Comparison of ENCODE assay signal across 9 mouse cellular contexts in the genomic region with DNA sequence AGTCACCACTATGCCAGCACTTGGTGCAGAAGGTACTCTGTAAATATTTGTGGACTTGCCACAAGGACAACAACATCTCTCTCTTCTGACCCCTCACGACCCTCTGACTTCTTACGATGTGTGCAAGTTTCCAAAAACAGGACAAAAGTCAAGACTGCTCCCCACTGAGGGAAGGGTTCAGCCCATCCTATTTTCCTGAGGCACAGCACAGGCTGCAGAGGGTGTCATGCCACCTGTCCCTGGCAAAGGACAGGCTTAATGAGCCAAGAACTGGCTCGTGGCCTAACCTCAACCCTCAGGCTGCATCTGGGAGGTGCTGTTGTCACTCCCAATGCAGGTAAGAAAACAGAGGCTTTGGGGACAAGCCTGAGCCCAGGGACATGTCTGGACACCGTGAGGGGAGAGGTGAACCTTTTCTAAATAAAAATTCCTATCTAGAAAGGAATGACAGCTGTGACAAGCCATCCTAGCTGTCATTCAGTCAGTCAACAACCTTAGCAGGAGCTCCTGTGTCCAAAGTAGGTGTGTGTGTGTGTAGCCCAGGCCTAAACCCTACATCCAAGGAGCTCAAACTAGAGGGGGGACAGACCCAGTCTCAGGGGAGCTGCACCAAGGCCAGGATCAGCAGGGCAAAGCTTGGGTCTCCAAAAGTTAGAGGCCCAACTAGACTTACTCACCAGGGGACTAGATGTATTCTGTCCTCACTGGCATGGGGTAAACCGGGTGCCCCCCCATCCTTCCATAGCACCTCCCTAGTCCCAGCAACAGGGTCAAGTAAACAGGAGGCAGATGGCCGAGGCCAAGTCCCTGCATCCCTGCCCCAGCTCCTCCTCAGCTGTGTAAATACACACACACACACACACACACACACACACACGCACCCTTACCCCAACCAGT. TPM values are rescaled to one million over a fixed set of nuclear protein-coding genes. Genes with fewer than 3 reads are reported as not detected.
A peak's percentile ranks its signal among the peaks of the same experiment; 100 is the strongest.
DNase-seq lines count a peak whose midpoint lies in the region; ATAC-seq and TF ChIP-seq lines count a peak whose summit lies in the region.
"Had no signal": no experiment of that assay in that cellular context is flagged by ENCODE, and none has a peak within 500 bp of the region (broad histone marks: within the 10 kb centered on the region; RNA-seq: fewer than 3 reads in every experiment).

No protein-coding gene starts in this region.

- no peak for TF ChIP-seq EP300 in lung, postnatal 0 days (IDR thresholded peaks at IDR 0.05)

- peak; percentile 23 to 62 for DNase-seq in kidney, postnatal 25 days
- no peak for DNase-seq in kidney, adult 11 months
- DNase-seq in cerebellum, adult 8-10 months = peak; percentile 75
- DNase-seq in lung, postnatal 0 days (ENCODE audit: low spot score) = peak; percentile 19
- DNase-seq in layer of hippocampus, postnatal 14 days (ENCODE audit: low spot score in 2 of 2) = no peak
- DNase-seq in left cerebral cortex, adult 2 months (ENCODE audit: extremely low spot score in 1 of 2, low spot score in 2 of 2) = no peak
- DNase-seq: thymus, adult 2 months had no signal

- no peaks in the 10 kb centered on the region for H3K27me3 ChIP-seq in heart, embryonic 13.5 days (replicated peaks)
- H3K27me3 ChIP-seq in lung, postnatal 0 days (replicated peaks; ENCODE audit: insufficient read depth, low read length) = no peaks in the 10 kb centered on the region
- H3K27me3 ChIP-seq: Patski had no signal

- TF ChIP-seq CTCF in lung, postnatal 0 days (IDR thresholded peaks at IDR 0.05) = no peak
- no peak for TF ChIP-seq CTCF in left cerebral cortex, adult 2 months (IDR thresholded peaks at IDR 0.05)

- H3K9ac ChIP-seq in heart, embryonic 13.5 days = peak overlapping the region; percentile 90
- H3K9ac ChIP-seq in lung, postnatal 0 days (replicated peaks; ENCODE audit: low read depth) = no peak overlapping the region

- peak overlapping the region; percentile 54; the same call in 1 of the 2 replicates for H3K27ac ChIP-seq in heart, embryonic 13.5 days (replicated peaks)
- H3K27ac ChIP-seq in lung, postnatal 0 days (ENCODE audit: low read length) = peak overlapping the region; percentile 82
- no peak overlapping the region for H3K27ac ChIP-seq in left cerebral cortex, adult 2 months

- peaks cover 4% of the 10 kb centered on the region; the same call in 1 of the 2 replicates for H3K36me3 ChIP-seq in heart, embryonic 13.5 days
- no peaks in the 10 kb centered on the region for H3K36me3 ChIP-seq in lung, postnatal 0 days (ENCODE audit: insufficient read depth, low read length)

- no peaks in the 10 kb centered on the region for H3K9me3 ChIP-seq in heart, embryonic 13.5 days
- H3K9me3 ChIP-seq in lung, postnatal 0 days (ENCODE audit: low read length) = no peaks in the 10 kb centered on the region

- H3K4me3 ChIP-seq in heart, embryonic 13.5 days = peak overlapping the region; percentile 30
- H3K4me3 ChIP-seq in lung, postnatal 0 days (ENCODE audit: low read depth, low read length) = no peak overlapping the region; the same call in 1 of the 2 replicates
- H3K4me3 ChIP-seq in left cerebral cortex, adult 2 months = no peak overlapping the region

- peak overlapping the region; percentile 91 for H3K4me2 ChIP-seq in heart, embryonic 13.5 days
- H3K4me2 ChIP-seq in lung, postnatal 0 days (replicated peaks; ENCODE audit: low read depth, low read length) = peak overlapping the region; percentile 81

- ATAC-seq in heart, embryonic 13.5 days (ENCODE audit: extremely low read depth, insufficient number of reproducible peaks, low FRiP score, low TSS enrichment) = no peak
- ATAC-seq in lung, postnatal 0 days = no peak
- ATAC-seq: Patski had no signal

- H3K4me1 ChIP-seq in heart, embryonic 13.5 days = peaks cover 63% of the 10 kb centered on the region
- H3K4me1 ChIP-seq in lung, postnatal 0 days (ENCODE audit: insufficient read depth, low read depth, low read length) = peaks cover 37% of the 10 kb centered on the region

- intact Hi-C loops in left cerebral cortex, adult 2 months (cut with DNase I) = no loop called here

- WGBS in heart, embryonic 13.5 days = 78% methylated on average over 7 of the region's 7 CpGs
- WGBS in lung, postnatal 0 days = 54% methylated on average over 7 of the region's 7 CpGs

RNA-seq across cellular contexts. Expression of a gene that starts 3.3 kb away (rescaled TPM):
- polyA plus RNA-seq in heart, embryonic 13.5 days (2015; fragmentation: Nextera tagmentation; extraction: Ambion mirVana) = 127 and 137 TPM in 2 replicates
- polyA plus RNA-seq in lung, postnatal 0 days (2015; fragmentation: Nextera tagmentation; extraction: Ambion mirVana) = 170 and 183 TPM in 2 replicates
- 10 to 100 TPM; 80.9 to 89.8 TPM for total RNA-seq in layer of hippocampus, postnatal 14 days (2021)
- 10 to 100 TPM; 58.4 to 63.1 TPM for total RNA-seq in left cerebral cortex, adult 2 months (2021)

RNA-seq across cellular contexts. Expression of a gene that starts 19.9 kb away (rescaled TPM):
- 73.9 and 74.2 TPM in 2 replicates for polyA plus RNA-seq in heart, embryonic 13.5 days (2015; fragmentation: Nextera tagmentation; extraction: Ambion mirVana)
- 77.0 and 78.8 TPM in 2 replicates for polyA plus RNA-seq in lung, postnatal 0 days (2015; fragmentation: Nextera tagmentation; extraction: Ambion mirVana)
- 10 to 100 TPM; 85.8 to 87.6 TPM for total RNA-seq in layer of hippocampus, postnatal 14 days (2021)
- total RNA-seq in left cerebral cortex, adult 2 months (2021) = 10 to 100 TPM; 86.5 to 95.1 TPM

RNA-seq across cellular contexts. Expression of a gene that starts 46.5 kb away (rescaled TPM):
- polyA plus RNA-seq in heart, embryonic 13.5 days (2015; fragmentation: Nextera tagmentation; extraction: Ambion mirVana) = 41.1 and 45.9 TPM in 2 replicates
- polyA plus RNA-seq in lung, postnatal 0 days (2015; fragmentation: Nextera tagmentation; extraction: Ambion mirVana) = 38.2 and 40.2 TPM in 2 replicates
- total RNA-seq in layer of hippocampus, postnatal 14 days (2021) = 100 to 1,000 TPM; 128 to 133 TPM
- 100 to 1,000 TPM; 147 to 159 TPM for total RNA-seq in left cerebral cortex, adult 2 months (2021)

Comparison
In these comparisons a context has a peak if more than half of its experiments do, and no peak if none do; other contexts are left out.
1. DNase-seq: peak in kidney, postnatal 25 days (2 of 2), cerebellum, adult 8-10 months (single experiment) and lung, postnatal 0 days (single experiment); none in kidney, adult 11 months (single experiment), layer of hippocampus, postnatal 14 days (0 of 2) and left cerebral cortex, adult 2 months (0 of 2).